ENCODE assay signal across 11 mouse cellular contexts in the genomic region with DNA sequence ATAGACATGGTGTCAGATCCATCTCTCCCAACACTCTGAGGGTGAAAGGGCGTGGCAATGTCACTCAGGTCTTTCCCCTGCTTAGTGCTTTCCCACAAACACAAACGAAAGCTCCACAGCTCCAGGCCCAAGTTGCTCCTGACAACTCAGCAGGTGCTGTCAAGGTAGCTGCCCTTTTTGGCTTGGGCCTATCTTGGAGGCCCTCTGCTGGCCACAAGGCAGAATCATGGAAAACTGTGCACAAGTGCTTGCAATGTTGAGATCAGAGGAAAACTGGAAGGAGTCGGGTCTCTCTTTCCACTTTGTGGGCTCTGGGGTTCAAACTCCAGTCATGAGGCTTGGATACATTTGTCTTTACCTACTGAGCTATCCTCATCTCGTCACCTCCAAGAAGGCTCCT. TPM values are rescaled to one million over a fixed set of nuclear protein-coding genes. Genes with fewer than 3 reads are reported as not detected.
A peak's percentile ranks its signal among the peaks of the same experiment; 100 is the strongest.
DNase-seq lines count a peak whose midpoint lies in the region; ATAC-seq and TF ChIP-seq lines count a peak whose summit lies in the region.
"Had no signal": no experiment of that assay in that cellular context is flagged by ENCODE, and none has a peak within 500 bp of the region (broad histone marks: within the 10 kb centered on the region; RNA-seq: fewer than 3 reads in every experiment).

No protein-coding gene starts in this region.

- no peak overlapping the region for H3K4me2 ChIP-seq in heart, postnatal 0 days (ENCODE audit: low read depth, low read length)
- no peak overlapping the region for H3K4me2 ChIP-seq in midbrain, embryonic 14.5 days (ENCODE audit: low read length)
- H3K4me2 ChIP-seq: heart, embryonic 15.5 days; neural tube, embryonic 12.5 days had no signal

- WGBS in heart, postnatal 0 days = 68% methylated on average over 4 of the region's 4 CpGs
- 63% methylated on average over 4 of the region's 4 CpGs for WGBS in heart, embryonic 10.5 days
- 72% methylated on average over 4 of the region's 4 CpGs for WGBS in midbrain, embryonic 14.5 days
- WGBS in midbrain, embryonic 10.5 days = 69% methylated on average over 4 of the region's 4 CpGs

- no peaks in the 10 kb centered on the region for H3K4me1 ChIP-seq in heart, postnatal 0 days (ENCODE audit: control insufficient read depth, insufficient read depth)
- H3K4me1 ChIP-seq in heart, embryonic 10.5 days = no peaks in the 10 kb centered on the region
- no peaks in the 10 kb centered on the region for H3K4me1 ChIP-seq in midbrain, embryonic 14.5 days (ENCODE audit: control insufficient read depth, insufficient read depth, low read length)
- H3K4me1 ChIP-seq in midbrain, embryonic 10.5 days = no peaks in the 10 kb centered on the region
- H3K4me1 ChIP-seq: heart, embryonic 15.5 days; neural tube, embryonic 12.5 days had no signal

- no peak for TF ChIP-seq EP300 in heart, postnatal 0 days (IDR thresholded peaks at IDR 0.05; ENCODE audit: low read depth)

- H3K27me3 ChIP-seq in heart, postnatal 0 days (ENCODE audit: control insufficient read depth, insufficient read depth, low read length) = no peaks in the 10 kb centered on the region
- no peaks in the 10 kb centered on the region for H3K27me3 ChIP-seq in heart, embryonic 10.5 days (ENCODE audit: insufficient read depth, poor library complexity, severe bottlenecking)
- no peaks in the 10 kb centered on the region for H3K27me3 ChIP-seq in midbrain, embryonic 14.5 days (ENCODE audit: control insufficient read depth, insufficient read depth, low read length)
- H3K27me3 ChIP-seq in midbrain, embryonic 10.5 days (ENCODE audit: low read depth, poor library complexity, severe bottlenecking) = no peaks in the 10 kb centered on the region
- H3K27me3 ChIP-seq: heart, embryonic 15.5 days; neural tube, embryonic 12.5 days had no signal

- TF ChIP-seq CTCF in heart, postnatal 0 days (IDR thresholded peaks at IDR 0.05; ENCODE audit: low read depth) = 0 out of 2 replicates have a peak, but pooled peaks have one; percentile 16

- no peak overlapping the region for H3K9ac ChIP-seq in heart, postnatal 0 days (replicated peaks; ENCODE audit: low read depth, low read length)
- no peak overlapping the region for H3K9ac ChIP-seq in midbrain, embryonic 14.5 days (replicated peaks; ENCODE audit: low read length)
- H3K9ac ChIP-seq: heart, embryonic 15.5 days; neural tube, embryonic 12.5 days had no signal

- no peak overlapping the region for H3K4me3 ChIP-seq in heart, postnatal 0 days (ENCODE audit: low read depth, low read length)
- H3K4me3 ChIP-seq in heart, embryonic 10.5 days = no peak overlapping the region
- no peak overlapping the region for H3K4me3 ChIP-seq in midbrain, embryonic 14.5 days (replicated peaks; ENCODE audit: low read depth, low read length)
- no peak overlapping the region for H3K4me3 ChIP-seq in midbrain, embryonic 10.5 days
- H3K4me3 ChIP-seq: heart, embryonic 15.5 days; neural tube, embryonic 12.5 days had no signal

- no peaks in the 10 kb centered on the region for H3K9me3 ChIP-seq in heart, postnatal 0 days (replicated peaks; ENCODE audit: control insufficient read depth, low read length)
- H3K9me3 ChIP-seq in heart, embryonic 10.5 days = no peaks in the 10 kb centered on the region
- H3K9me3 ChIP-seq in midbrain, embryonic 14.5 days (ENCODE audit: control insufficient read depth, low read length) = no peaks in the 10 kb centered on the region
- no peaks in the 10 kb centered on the region for H3K9me3 ChIP-seq in midbrain, embryonic 10.5 days (replicated peaks)
- H3K9me3 ChIP-seq: heart, embryonic 15.5 days; neural tube, embryonic 12.5 days had no signal

- no peak overlapping the region for H3K27ac ChIP-seq in heart, postnatal 0 days (ENCODE audit: low read depth)
- H3K27ac ChIP-seq in heart, embryonic 10.5 days = no peak overlapping the region
- no peak overlapping the region for H3K27ac ChIP-seq in midbrain, embryonic 14.5 days (replicated peaks; ENCODE audit: low read depth, low read length)
- no peak overlapping the region for H3K27ac ChIP-seq in midbrain, embryonic 10.5 days (replicated peaks)
- H3K27ac ChIP-seq: heart, embryonic 15.5 days; neural tube, embryonic 12.5 days had no signal

- no peak for ATAC-seq in heart, postnatal 0 days (ENCODE audit: insufficient read depth, low read depth)
- ATAC-seq in midbrain, embryonic 14.5 days (ENCODE audit: low FRiP score, low TSS enrichment) = no peak
- peak; percentile 51; the same call in 1 of the 2 replicates for ATAC-seq in megakaryocyte progenitor cell, adult 5-6 weeks (replicated peaks; ENCODE audit: poor library complexity)

- peaks cover 20% of the 10 kb centered on the region for H3K36me3 ChIP-seq in heart, postnatal 0 days (replicated peaks; ENCODE audit: control insufficient read depth, insufficient read depth, low read length)
- H3K36me3 ChIP-seq in heart, embryonic 10.5 days = peaks cover 40% of the 10 kb centered on the region
- H3K36me3 ChIP-seq in midbrain, embryonic 14.5 days (ENCODE audit: control insufficient read depth, insufficient read depth, low read length) = peaks cover 34% of the 10 kb centered on the region
- H3K36me3 ChIP-seq in midbrain, embryonic 10.5 days = peaks cover 53% of the 10 kb centered on the region

- DNase-seq in heart, postnatal 0 days (ENCODE audit: low spot score) = no peak
- no peak for DNase-seq in heart, embryonic 10.5 days (ENCODE audit: low spot score)
- DNase-seq in midbrain, embryonic 14.5 days = peak; percentile 13
- no peak for DNase-seq in midbrain, embryonic 10.5 days (ENCODE audit: low spot score)
- peak; percentile 55 for DNase-seq in R1 (ENCODE audit: low read depth, low spot score)
- no peak for DNase-seq in urinary bladder, postnatal 36 days (ENCODE audit: low spot score in 2 of 2)
- DNase-seq: cerebellum, adult 9-10 months; kidney, adult 18-20 months had no signal

RNA-seq across cellular contexts. Expression of gene Ddx18, which starts 18.3 kb away (rescaled TPM):
- 11.6 and 52.2 TPM in 2 replicates for total RNA-seq in heart, postnatal 0 days (2014; rRNA removed; ENCODE audit: low replicate concordance)
- polyA plus RNA-seq in heart, postnatal 0 days (2015; fragmentation: Nextera tagmentation; extraction: Ambion mirVana) = 23.3 and 23.7 TPM in 2 replicates
- polyA plus RNA-seq in heart, embryonic 10.5 days (2016; fragmentation: Nextera tagmentation; extraction: Ambion mirVana) = 37.8 and 59.2 TPM in 2 replicates
- polyA plus RNA-seq in midbrain, embryonic 14.5 days (2014; fragmentation: Nextera tagmentation; extraction: Ambion mirVana) = 41.5 and 43.2 TPM in 2 replicates
- polyA plus RNA-seq in midbrain, embryonic 10.5 days (2016; fragmentation: Nextera tagmentation; extraction: Ambion mirVana) = 63.4 and 70.3 TPM in 2 replicates
- 172 and 208 TPM in 2 replicates for total RNA-seq in megakaryocyte progenitor cell, adult 5-6 weeks (2015)
- 95.4 TPM in 2 replicates for total RNA-seq in megakaryocyte progenitor cell, adult 5-6 weeks (2017)

RNA-seq across cellular contexts. Expression of gene Htr5b, which starts 21.2 kb away (rescaled TPM):
- not detected in 2 replicates for total RNA-seq in heart, postnatal 0 days (2014; rRNA removed; ENCODE audit: low replicate concordance)
- not detected in 2 replicates for polyA plus RNA-seq in heart, postnatal 0 days (2015; fragmentation: Nextera tagmentation; extraction: Ambion mirVana)
- 0.09 TPM in 1 of 2 replicates, not detected in the other for polyA plus RNA-seq in heart, embryonic 10.5 days (2016; fragmentation: Nextera tagmentation; extraction: Ambion mirVana)
- 1.3 and 2.0 TPM in 2 replicates for polyA plus RNA-seq in midbrain, embryonic 14.5 days (2014; fragmentation: Nextera tagmentation; extraction: Ambion mirVana)
- polyA plus RNA-seq in midbrain, embryonic 10.5 days (2016; fragmentation: Nextera tagmentation; extraction: Ambion mirVana) = 0.20 and 0.23 TPM in 2 replicates
- total RNA-seq in megakaryocyte progenitor cell, adult 5-6 weeks (2015) = not detected in 2 replicates
- not detected in 2 replicates for total RNA-seq in megakaryocyte progenitor cell, adult 5-6 weeks (2017)

Comparison
In these comparisons a context has a peak if more than half of its experiments do, and no peak if none do; other contexts are left out.
1. DNase-seq: peak in midbrain, embryonic 14.5 days (single experiment) and R1 (single experiment); none in heart, postnatal 0 days (single experiment), heart, embryonic 10.5 days (single experiment), midbrain, embryonic 10.5 days (single experiment) and urinary bladder, postnatal 36 days (0 of 2).